Mouse (Mus musculus) A20 (cell line): Measurements from ENCODE around the gene Rims1.

Experiments used
- DNase-seq: peaks from one replicate; pipeline ENCODE4 v3.0.0-alpha.2; 2011; ENCODE audit warnings: low read depth, low spot score

Gene Rims1

GRCm38 (mm10) chr1:22254278-22254677 lies 551.5 kb downstream of the Rims1 start:
- DNase-seq, result peak; percentile 33

- no peak for DNase-seq
These were observed 552.9 kb downstream of the Rims1 start for GRCm38 (mm10) chr1:22252873-22253272.

- DNase-seq, result no peak
These were observed 556.9 kb downstream of the Rims1 start for GRCm38 (mm10) chr1:22248898-22249386.

- DNase-seq, result no peak
These were observed 560.0 kb downstream of the Rims1 start for GRCm38 (mm10) chr1:22245748-22246147.
